Mouse (Mus musculus) testis, adult 2 months (tissue): Measurements from ENCODE around the gene Chrnb4. TPM values are rescaled to one million over a fixed set of nuclear protein-coding genes. Genes with fewer than 3 reads are reported as not detected.
A peak's percentile ranks its signal among the peaks of the same experiment; 100 is the strongest.

ENCODE experiments used
- H3K27ac ChIP-seq: fragments of 200-500 bp; 2 replicates; pipeline ENCODE4 v1.5.1; 2012; ENCODE audit warnings: low read depth, low read length; ENCODE audit not compliant: control insufficient read depth, insufficient read depth
- H3K27me3 ChIP-seq: fragments of 200-500 bp; 2 replicates; pipeline ENCODE4 v1.6.1; 2012; ENCODE audit warnings: mild to moderate bottlenecking, low read length, moderate library complexity; ENCODE audit not compliant: control insufficient read depth, insufficient read depth
- H3K36me3 ChIP-seq: fragments of 200-500 bp; 2 replicates; pipeline ENCODE4 v1.6.1; 2012; ENCODE audit warnings: mild to moderate bottlenecking, low read length; ENCODE audit not compliant: control insufficient read depth, insufficient read depth
- H3K4me1 ChIP-seq: fragments of 200-500 bp; 2 replicates; pipeline ENCODE4 v1.6.1; 2012; ENCODE audit warnings: low read length; ENCODE audit not compliant: control insufficient read depth, insufficient read depth
- H3K4me3 ChIP-seq: fragments of 200-500 bp; 2 replicates; pipeline ENCODE4 v1.5.1; 2012; ENCODE audit warnings: low read depth, mild to moderate bottlenecking, low read length, moderate library complexity, mixed read lengths; ENCODE audit not compliant: control insufficient read depth
- CTCF ChIP-seq: fragments of 200-500 bp; IDR thresholded peaks from 2 replicates; pipeline ENCODE4 v1.5.1; 2012; ENCODE audit warnings: low read depth, mild to moderate bottlenecking, inconsistent platforms, low read length, moderate library complexity; ENCODE audit not compliant: control insufficient read depth, insufficient read depth, insufficient replicate concordance
- POLR2A ChIP-seq: fragments of 200-500 bp; IDR thresholded peaks from 2 replicates; pipeline ENCODE4 v1.6.1; 2012; ENCODE audit warnings: low read depth, mild to moderate bottlenecking, inconsistent platforms, low read length, moderate library complexity; ENCODE audit not compliant: control insufficient read depth
- polyA plus RNA-seq: library from polyadenylated mRNA; depleted of rRNA; stranded (reverse); fragments of >200 nt; gene quantifications from 2 replicates; pipeline ENCODE4 v1.2.3, GENCODE M21; 2012

Chrnb4 gene
- polyA plus RNA-seq, 1 experiment, result 1.7 TPM

- H3K4me3 ChIP-seq, result no peak overlapping the region
- H3K36me3 ChIP-seq, result no peaks in the 10 kb centered on the region
- no peaks in the 10 kb centered on the region for H3K27me3 ChIP-seq
- H3K27ac ChIP-seq, result no peak overlapping the region
- TF ChIP-seq CTCF (no peak), POLR2A (no peak)
- no peaks in the 10 kb centered on the region for H3K4me1 ChIP-seq
Observed at GRCm38 (mm10) chr9:55038948-55039347, 9.6 kb downstream of the Chrnb4 start.

GRCm38 (mm10) chr9:55031435-55032167, 17.0 kb downstream of the Chrnb4 start:
- H3K27me3 ChIP-seq, result no peaks in the 10 kb centered on the region; the same call in 1 of the 2 replicates
- no peaks in the 10 kb centered on the region for H3K36me3 ChIP-seq
- no peak for TF ChIP-seq CTCF
- TF ChIP-seq POLR2A, result no peak
- H3K4me1 ChIP-seq, result peaks cover 4% of the 10 kb centered on the region
- H3K27ac ChIP-seq, result no peak overlapping the region
- H3K4me3 ChIP-seq, result no peak overlapping the region

DNA sequence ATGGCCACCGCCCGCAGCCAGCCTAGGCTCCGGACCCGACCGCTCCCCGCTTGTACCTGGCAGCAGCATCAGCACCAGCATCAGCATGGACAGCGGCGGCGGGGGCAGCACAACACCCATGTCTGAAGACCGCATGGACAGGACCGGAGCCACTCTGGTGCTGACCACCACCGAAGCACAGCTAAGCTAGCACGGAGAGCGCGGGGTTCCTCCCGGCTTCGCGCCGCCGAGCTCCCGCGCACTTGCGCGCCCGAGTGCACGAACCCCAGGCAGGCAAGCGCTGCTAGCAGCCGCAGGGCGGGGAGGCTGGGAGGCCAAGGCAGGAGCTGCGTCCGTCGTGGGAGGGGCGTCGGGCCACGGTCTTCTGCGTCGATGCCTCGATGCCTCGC, 22.3 kb downstream of the Chrnb4 start, which contains the start of gene Chrna3:
Chrna3 (minus strand) TSS at position 288 of the 389 bp plus-strand sequence.
- H3K4me3 ChIP-seq, result peak within 1 kb of the TSS; percentile 58
- H3K27me3 ChIP-seq, result peaks cover 2% of the 10 kb centered on the region
- H3K4me1 ChIP-seq, result peaks cover 13% of the 10 kb centered on the region
- no peak within 1 kb of the TSS for H3K27ac ChIP-seq
- TF ChIP-seq CTCF, result no peak
- TF ChIP-seq POLR2A, result no peak
- H3K36me3 ChIP-seq, result no peaks in the 10 kb centered on the region

GRCm38 (mm10) chr9:55025534-55026274, 22.9 kb downstream of the Chrnb4 start:
- H3K4me3 ChIP-seq, result peak overlapping the region; percentile 58
- peaks cover 2% of the 10 kb centered on the region for H3K27me3 ChIP-seq
- peaks cover 13% of the 10 kb centered on the region for H3K4me1 ChIP-seq
- TF ChIP-seq CTCF, result no peak
- TF ChIP-seq POLR2A, result no peak
- no peaks in the 10 kb centered on the region for H3K36me3 ChIP-seq
- H3K27ac ChIP-seq, result no peak overlapping the region

DNA sequence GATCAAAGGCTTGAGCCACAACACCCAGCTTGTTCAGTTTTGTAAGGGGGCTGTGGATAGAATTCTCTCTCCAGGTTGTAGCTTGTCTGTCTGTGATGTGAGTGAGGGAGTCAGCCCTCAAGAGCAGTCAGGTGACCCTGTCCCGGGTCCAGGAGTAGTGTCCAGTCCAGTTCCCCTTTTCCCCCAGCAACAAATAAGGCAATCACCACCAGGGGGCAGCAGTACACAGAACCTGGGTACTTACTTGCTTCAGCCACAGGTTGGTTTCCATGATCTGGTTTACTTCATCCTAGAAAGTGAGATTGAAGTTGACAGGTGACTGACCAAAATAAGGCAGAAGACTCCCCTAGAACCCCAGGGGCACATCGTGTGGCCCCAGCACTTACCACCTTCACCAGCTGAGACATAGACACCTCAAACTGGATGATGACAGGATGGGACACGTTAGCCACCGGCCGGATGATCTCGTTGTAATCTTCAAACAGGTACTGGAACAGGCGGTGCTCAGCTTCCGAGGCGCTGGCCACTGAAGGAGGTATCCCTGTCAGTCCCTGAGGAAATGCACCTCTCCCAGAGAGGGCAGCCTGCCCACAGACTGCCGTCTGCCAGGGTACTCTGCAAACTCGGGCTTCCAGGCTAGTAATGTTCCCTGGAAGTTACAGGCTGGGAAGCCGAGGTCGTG, 24.5 kb downstream of the Chrnb4 start:
- H3K27me3 ChIP-seq, result peaks cover 2% of the 10 kb centered on the region
- H3K4me3 ChIP-seq, result no peak overlapping the region
- peaks cover 9% of the 10 kb centered on the region for H3K4me1 ChIP-seq
- H3K27ac ChIP-seq, result no peak overlapping the region
- H3K36me3 ChIP-seq, result no peaks in the 10 kb centered on the region
- TF ChIP-seq CTCF (peak; percentile 61; the same call in 1 of the 2 replicates), POLR2A (no peak)

- no peak overlapping the region for H3K27ac ChIP-seq
- H3K4me1 ChIP-seq, result peaks cover 9% of the 10 kb centered on the region
- TF ChIP-seq CTCF (no peak), POLR2A (no peak)
- H3K27me3 ChIP-seq, result peaks cover 2% of the 10 kb centered on the region
- H3K4me3 ChIP-seq, result no peak overlapping the region
- H3K36me3 ChIP-seq, result no peaks in the 10 kb centered on the region
Observed at GRCm38 (mm10) chr9:55023326-55023725, 25.3 kb downstream of the Chrnb4 start.

DNA sequence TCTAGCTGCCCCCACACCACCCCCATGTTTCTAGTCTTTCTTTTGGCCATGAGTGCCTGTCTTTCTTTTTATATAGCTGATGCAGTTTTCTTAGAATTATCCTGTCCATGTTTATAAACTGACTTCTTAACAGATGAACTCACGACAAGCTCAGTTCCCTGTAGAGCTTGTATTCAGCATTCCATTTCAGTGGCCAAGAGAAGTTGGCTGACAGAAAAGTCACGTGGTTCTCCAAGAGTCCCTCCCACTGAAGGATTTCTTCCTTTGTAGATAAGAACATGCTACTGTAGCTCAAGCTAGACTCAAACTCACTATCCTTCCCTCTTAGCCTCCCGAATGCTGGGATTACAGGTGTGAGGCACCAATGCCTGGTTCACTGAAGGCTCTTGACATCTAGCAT, 31.7 kb downstream of the Chrnb4 start:
- H3K36me3 ChIP-seq, result no peaks in the 10 kb centered on the region
- peaks cover 6% of the 10 kb centered on the region for H3K4me1 ChIP-seq
- no peak for TF ChIP-seq POLR2A
- TF ChIP-seq CTCF, result no peak
- no peak overlapping the region for H3K4me3 ChIP-seq
- H3K27me3 ChIP-seq, result no peaks in the 10 kb centered on the region
- no peak overlapping the region for H3K27ac ChIP-seq
